Mouse (Mus musculus) cerebellum, postnatal 14 days (tissue): ENCODE results near the gene Olfr975.
"Not testable (repeated sequence)": the region's sequence is repeated elsewhere in the genome, so short reads cannot be mapped to it uniquely, and the experiment has no call there.

ENCODE experiments used
- DNase-seq, 2 experiments: peaks; one replicate each; pipeline ENCODE4 v3.0.0; 2021; ENCODE audit warnings: mixed read lengths in 2 of 2

Olfr975 gene

GRCm38 (mm10) chr9:39951946-39952345, at the start of gene Olfr975:
Olfr975 (minus strand) TSS chr9:39952046.
- DNase-seq, result no peak

- DNase-seq, result no peak
Observed at GRCm38 (mm10) chr9:39991813-39992212, 40.0 kb upstream of the Olfr975 start, which contains the start of gene Olfr978. Olfr978 (plus strand) TSS chr9:39992113.

- DNase-seq, result not testable (repeated sequence)
Observed at GRCm38 (mm10) chr9:39976581-39977145, 24.8 kb upstream of the Olfr975 start.

- not testable (repeated sequence) for DNase-seq
Observed at GRCm38 (mm10) chr9:39961033-39961432, 9.2 kb upstream of the Olfr975 start, which contains the start of gene Olfr976. Olfr976 (minus strand) TSS chr9:39961133.

GRCm38 (mm10) chr9:39937201-39937600, 14.6 kb downstream of the Olfr975 start, which contains the start of gene Olfr974:
Olfr974 (plus strand) TSS chr9:39937501.
- no peak for DNase-seq

GRCm38 (mm10) chr9:39928837-39929236, 23.0 kb downstream of the Olfr975 start:
- not testable (repeated sequence) for DNase-seq

GRCm38 (mm10) chr9:39927975-39928836, 23.6 kb downstream of the Olfr975 start:
- not testable (repeated sequence) for DNase-seq

- DNase-seq, result no peak
Observed at GRCm38 (mm10) chr9:39909939-39910338, 41.9 kb downstream of the Olfr975 start.

- DNase-seq, result no peak
Observed at GRCm38 (mm10) chr9:39907036-39907435, 44.8 kb downstream of the Olfr975 start, which contains the start of gene Olfr229. Olfr229 (plus strand) TSS chr9:39907336.

- no peak for DNase-seq
Observed at GRCm38 (mm10) chr9:39905106-39905505, 46.7 kb downstream of the Olfr975 start.
